Mouse (Mus musculus) megakaryocyte progenitor cell, adult 5-6 weeks (primary cell): ENCODE measurements around the gene Zfyve1. TPM values are rescaled to one million over a fixed set of nuclear protein-coding genes. Genes with fewer than 3 reads are reported as not detected.

Source experiments
- ATAC-seq: replicated peaks from 2 replicates; pipeline ENCODE4 v1.8.0; 2016; ENCODE audit warnings: mild to moderate bottlenecking, moderate TSS enrichment, inconsistent platforms; ENCODE audit not compliant: poor library complexity
- total RNA-seq, 2 experiments: library from RNA; stranded (forward) in 1 of 2; stranded (reverse) in 1 of 2; fragments of 157-497, 149-512 nt in 1 of 2; fragments of 200-1000 nt in 1 of 2; gene quantifications; 2 replicates each; pipeline versions ENCODE4 v1.2.3 to v1.2.4; 2015 to 2017

The Zfyve1 gene
- total RNA-seq, 2 experiments from 2014 or later, result 5.7 to 18.7 TPM

- no peak for ATAC-seq
These were observed 14.9 kb downstream of the Zfyve1 start for GRCm38 (mm10) chr12:83582106-83582505.

- no peak for ATAC-seq
These were observed 16.7 kb downstream of the Zfyve1 start for GRCm38 (mm10) chr12:83580283-83580682.

GRCm38 (mm10) chr12:83578896-83579569 is 18.0 kb downstream of the Zfyve1 start:
- peak; percentile 98 for ATAC-seq

GRCm38 (mm10) chr12:83578356-83578755 is 18.7 kb downstream of the Zfyve1 start:
- no peak for ATAC-seq

- ATAC-seq, result no peak
These were observed 19.6 kb downstream of the Zfyve1 start for GRCm38 (mm10) chr12:83577445-83577844.

GRCm38 (mm10) chr12:83572717-83573116 is 24.3 kb downstream of the Zfyve1 start:
- ATAC-seq, result no peak

GRCm38 (mm10) chr12:83569866-83570265 is 27.2 kb downstream of the Zfyve1 start:
- ATAC-seq, result no peak

- no peak for ATAC-seq
These were observed 34.4 kb downstream of the Zfyve1 start for GRCm38 (mm10) chr12:83562589-83562988.

- peak; percentile 48 for ATAC-seq
These were observed 36.8 kb downstream of the Zfyve1 start for GRCm38 (mm10) chr12:83560189-83560588.

- no peak for ATAC-seq
These were observed 38.5 kb downstream of the Zfyve1 start for GRCm38 (mm10) chr12:83558496-83558895.

GRCm38 (mm10) chr12:83555605-83556004 is 41.4 kb downstream of the Zfyve1 start:
- 0 out of 2 replicates have a peak, but pooled peaks have one; percentile 48 for ATAC-seq

- ATAC-seq, result no peak
These were observed 43.2 kb downstream of the Zfyve1 start for GRCm38 (mm10) chr12:83553816-83554215.

- ATAC-seq, result no peak
These were observed 45.7 kb downstream of the Zfyve1 start for GRCm38 (mm10) chr12:83551305-83551704.

- no peak for ATAC-seq
These were observed 52.2 kb downstream of the Zfyve1 start for GRCm38 (mm10) chr12:83544791-83545190.

- ATAC-seq, result no peak
These were observed 53.0 kb downstream of the Zfyve1 start for GRCm38 (mm10) chr12:83543997-83544396.

- ATAC-seq, result no peak
These were observed 61.0 kb downstream of the Zfyve1 start for GRCm38 (mm10) chr12:83536039-83536438.

GRCm38 (mm10) chr12:83535428-83535827 is 61.6 kb downstream of the Zfyve1 start:
- ATAC-seq, result no peak

GRCm38 (mm10) chr12:83534190-83534589 is 62.8 kb downstream of the Zfyve1 start:
- ATAC-seq, result no peak

GRCm38 (mm10) chr12:83532966-83533365 is 64.1 kb downstream of the Zfyve1 start:
- no peak for ATAC-seq

GRCm38 (mm10) chr12:83531992-83532391 is 65.0 kb downstream of the Zfyve1 start:
- no peak for ATAC-seq

- no peak for ATAC-seq
These were observed 68.4 kb downstream of the Zfyve1 start for GRCm38 (mm10) chr12:83528665-83529064.

GRCm38 (mm10) chr12:83527816-83528215 is 69.2 kb downstream of the Zfyve1 start:
- no peak for ATAC-seq
